Mouse (Mus musculus) intestine, embryonic 15.5 days (tissue): ENCODE measurements at regions not wholly inside any gene's neighbourhood (a gene's known extent, or its start where the extent isn't known, plus 50 kb on each side); places are given as distances from the start of the nearest gene placed in this dataset.
"Not testable (repeated sequence)": the region's sequence is repeated elsewhere in the genome, so short reads cannot be mapped to it uniquely, and the experiment has no call there.

Experiments used
- ATAC-seq: fragments of 200-750 bp; cut with Nextera tagmentation; 2 replicates; pipeline ENCODE4 v1.8.0; 2017; ENCODE audit warnings: moderate TSS enrichment, moderate library complexity
- H3K27ac ChIP-seq: fragments of 300-500 bp; sonication (generic); 2 replicates; pipeline ENCODE4 v1.5.1; 2015; ENCODE audit warnings: mild to moderate bottlenecking, inconsistent platforms
- H3K27me3 ChIP-seq: fragments of 300-500 bp; sonication (generic); replicated peaks from 2 replicates; pipeline ENCODE4 v1.6.1; 2015; ENCODE audit warnings: inconsistent platforms
- H3K36me3 ChIP-seq: fragments of 300-500 bp; sonication (generic); 2 replicates; pipeline ENCODE4 v1.6.1; 2015; ENCODE audit warnings: inconsistent platforms
- H3K4me1 ChIP-seq: fragments of 300-500 bp; sonication (generic); replicated peaks from 2 replicates; pipeline ENCODE4 v1.6.1; 2015; ENCODE audit warnings: inconsistent platforms
- H3K4me2 ChIP-seq: fragments of 300-500 bp; sonication (generic); replicated peaks from 2 replicates; pipeline ENCODE4 v1.6.1; 2015; ENCODE audit warnings: mild to moderate bottlenecking, inconsistent platforms
- H3K4me3 ChIP-seq: fragments of 300-500 bp; sonication (generic); replicated peaks from 2 replicates; pipeline ENCODE4 v1.5.1; 2015; ENCODE audit warnings: inconsistent platforms
- H3K9ac ChIP-seq: fragments of 300-500 bp; sonication (generic); 2 replicates; pipeline ENCODE4 v1.6.1; 2015; ENCODE audit warnings: inconsistent platforms
- H3K9me3 ChIP-seq: fragments of 300-500 bp; sonication (generic); 2 replicates; pipeline ENCODE4 v1.6.1; 2016; ENCODE audit warnings: inconsistent platforms
- WGBS: fragments of 180-500 bp; shearing (Covaris S2); methylation state at CpG from one replicate; pipeline ENCODE4 v1.1.7; 2015; 5-methylcytosine and 5-hydroxymethylcytosine counted together

DNA sequence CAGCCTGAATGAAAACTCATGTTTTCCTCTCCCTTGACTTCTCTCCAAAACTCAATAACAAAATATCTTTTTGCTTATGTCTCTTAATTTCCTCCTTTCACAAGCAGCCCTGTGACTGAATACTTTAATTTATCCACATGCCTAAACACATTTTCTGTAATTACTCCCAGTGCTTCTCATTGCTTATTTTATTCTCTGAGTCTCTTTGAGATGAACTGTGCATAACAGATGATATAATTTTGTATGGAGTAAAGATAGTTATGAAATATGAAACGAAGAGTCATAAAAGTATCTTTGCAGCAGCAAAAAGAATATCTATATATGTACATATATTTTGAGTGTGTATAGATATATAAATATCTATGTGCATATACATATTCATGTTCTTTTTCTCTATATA, 187.5 kb upstream of the Tac1 start:
- no peak for ATAC-seq
- 78% methylated on average over 1 of the region's 1 CpGs for WGBS
- Histone ChIP-seq H3K27me3 (no peaks in the 10 kb centered on the region), H3K4me1 (no peaks in the 10 kb centered on the region), H3K36me3 (no peaks in the 10 kb centered on the region), H3K4me3 (no peak overlapping the region), H3K9me3 (no peaks in the 10 kb centered on the region), H3K9ac (no peak overlapping the region), H3K27ac (no peak overlapping the region), H3K4me2 (no peak overlapping the region)

DNA sequence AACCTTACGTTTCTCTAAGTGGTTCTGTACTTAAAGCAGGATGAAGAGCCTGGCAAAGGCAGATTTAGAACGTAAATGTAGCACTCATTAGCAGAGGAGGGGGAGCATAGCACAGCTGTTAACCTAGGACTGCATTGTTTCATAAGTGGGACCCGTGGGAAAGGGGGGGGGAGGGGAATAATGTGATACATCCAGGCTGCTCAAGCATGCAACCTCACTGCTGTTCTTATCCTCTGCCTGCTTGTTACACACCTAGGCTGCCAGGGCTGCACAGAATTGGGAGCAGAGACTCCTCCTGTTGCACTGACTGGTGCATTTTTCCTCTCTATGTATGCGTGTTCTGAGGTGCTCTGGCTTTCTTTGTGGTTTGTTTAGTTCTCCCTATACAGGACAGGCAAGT, 180.1 kb upstream of the Tac1 start:
- 37% methylated on average over 4 of the region's 4 CpGs for WGBS
- H3K9me3 ChIP-seq, result no peaks in the 10 kb centered on the region
- H3K4me2 ChIP-seq, result no peak overlapping the region
- H3K27ac ChIP-seq, result no peak overlapping the region
- no peaks in the 10 kb centered on the region for H3K27me3 ChIP-seq
- ATAC-seq, result no peak
- no peaks in the 10 kb centered on the region for H3K36me3 ChIP-seq
- no peaks in the 10 kb centered on the region for H3K4me1 ChIP-seq
- no peak overlapping the region for H3K4me3 ChIP-seq
- H3K9ac ChIP-seq, result no peak overlapping the region

DNA sequence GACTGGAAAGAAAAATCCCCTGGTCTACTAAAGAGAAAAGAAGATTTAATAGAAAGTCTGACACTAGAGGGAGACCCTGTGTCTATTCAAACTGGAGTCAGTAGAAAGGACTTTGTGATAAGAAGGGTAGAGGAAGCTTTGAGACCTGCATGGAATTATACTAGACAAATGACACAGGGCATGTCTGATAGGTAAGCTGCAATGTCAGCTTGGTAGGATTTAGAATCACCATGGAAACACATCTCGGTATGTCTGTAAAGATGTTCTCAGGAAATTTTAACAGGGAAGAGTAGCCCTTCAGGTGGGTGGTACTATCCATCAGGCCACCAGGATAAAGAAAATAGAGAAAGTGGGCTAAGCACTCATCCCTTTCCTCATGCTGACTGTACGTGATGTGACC, 178.8 kb upstream of the Tac1 start:
- H3K36me3 ChIP-seq, result no peaks in the 10 kb centered on the region
- WGBS, result 82% methylated on average over 2 of the region's 2 CpGs

DNA sequence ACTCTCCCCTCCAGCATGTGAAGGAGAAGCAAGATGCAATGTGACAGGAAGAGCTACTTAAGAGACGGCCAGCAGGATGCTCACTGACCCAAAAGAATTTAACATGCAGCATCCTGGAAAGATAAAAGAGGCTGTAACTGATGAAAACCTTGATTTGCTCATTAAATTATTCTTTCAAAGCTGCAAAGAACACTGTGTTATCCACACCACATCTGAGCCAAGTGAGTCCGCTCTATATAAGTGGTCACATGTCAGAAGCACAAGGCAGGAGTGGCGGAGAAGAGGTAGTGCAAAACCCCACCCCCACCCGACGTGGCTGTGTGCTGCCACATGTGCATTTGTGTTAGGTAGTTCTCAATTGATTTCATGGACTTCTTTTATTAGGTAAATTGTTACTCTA, 176.0 kb upstream of the Tac1 start:
- Histone ChIP-seq H3K36me3 (no peaks in the 10 kb centered on the region), H3K27ac (no peak overlapping the region), H3K4me3 (no peak overlapping the region), H3K9me3 (no peaks in the 10 kb centered on the region), H3K4me2 (no peak overlapping the region), H3K9ac (no peak overlapping the region), H3K27me3 (no peaks in the 10 kb centered on the region), H3K4me1 (no peaks in the 10 kb centered on the region)
- ATAC-seq, result no peak
- 61% methylated on average over 5 of the region's 5 CpGs for WGBS

More for the DNA sequence above, 178.8 kb upstream of the Tac1 start:
- Histone ChIP-seq H3K9me3 (no peaks in the 10 kb centered on the region), H3K4me1 (no peaks in the 10 kb centered on the region), H3K9ac (no peak overlapping the region), H3K27ac (no peak overlapping the region), H3K27me3 (no peaks in the 10 kb centered on the region), H3K4me2 (no peak overlapping the region), H3K4me3 (no peak overlapping the region)
- ATAC-seq, result no peak

DNA sequence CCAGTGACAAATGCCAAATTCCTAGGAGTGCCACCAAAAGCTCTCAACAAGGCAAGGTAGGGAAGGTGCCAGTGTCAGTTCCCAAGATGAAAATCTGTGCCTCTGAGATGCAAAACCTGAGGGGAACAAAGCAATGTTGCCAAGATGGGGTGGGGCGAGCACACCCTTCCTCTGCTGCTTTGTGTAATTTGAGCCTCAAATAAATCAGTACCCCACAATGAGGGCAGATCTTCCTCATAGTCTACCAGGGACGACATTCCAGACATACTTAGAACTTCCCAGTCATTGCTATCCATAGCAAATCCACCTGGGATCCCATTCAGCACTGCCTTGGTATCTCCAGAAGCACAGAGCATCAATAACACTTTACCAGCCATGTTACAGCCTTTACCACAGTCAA, 129.9 kb upstream of the Tac1 start:
- Histone ChIP-seq H3K9me3 (no peaks in the 10 kb centered on the region), H3K9ac (no peak overlapping the region), H3K27me3 (no peaks in the 10 kb centered on the region), H3K4me1 (no peaks in the 10 kb centered on the region), H3K4me3 (no peak overlapping the region), H3K4me2 (no peak overlapping the region), H3K36me3 (no peaks in the 10 kb centered on the region), H3K27ac (no peak overlapping the region)
- ATAC-seq, result no peak
- 39% methylated on average over 2 of the region's 2 CpGs for WGBS

DNA sequence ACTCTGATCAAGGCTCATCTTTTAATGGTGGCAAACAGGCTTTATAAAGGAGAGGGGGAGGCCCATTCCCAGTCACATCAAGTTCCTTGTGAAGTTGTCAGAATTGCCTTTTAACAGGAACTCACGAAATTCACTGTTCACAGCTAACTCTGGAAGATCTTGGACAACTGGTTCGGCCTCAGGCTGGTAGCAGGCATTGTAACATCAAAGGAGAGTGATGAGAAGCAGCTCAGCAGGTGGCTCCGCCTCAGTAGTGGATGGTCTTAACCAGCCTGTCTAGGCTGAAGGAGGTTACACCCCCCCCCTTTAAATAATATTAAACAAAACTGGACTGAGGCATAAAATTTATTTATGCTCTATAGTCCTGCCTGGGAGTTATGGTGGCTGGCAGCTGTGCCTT, 113.0 kb upstream of the Tac1 start:
- 58% methylated on average over 3 of the region's 3 CpGs for WGBS
- Histone ChIP-seq H3K4me2 (no peak overlapping the region), H3K4me1 (no peaks in the 10 kb centered on the region), H3K9me3 (no peaks in the 10 kb centered on the region), H3K9ac (no peak overlapping the region), H3K4me3 (no peak overlapping the region), H3K36me3 (no peaks in the 10 kb centered on the region), H3K27me3 (no peaks in the 10 kb centered on the region), H3K27ac (no peak overlapping the region)
- ATAC-seq, result no peak

DNA sequence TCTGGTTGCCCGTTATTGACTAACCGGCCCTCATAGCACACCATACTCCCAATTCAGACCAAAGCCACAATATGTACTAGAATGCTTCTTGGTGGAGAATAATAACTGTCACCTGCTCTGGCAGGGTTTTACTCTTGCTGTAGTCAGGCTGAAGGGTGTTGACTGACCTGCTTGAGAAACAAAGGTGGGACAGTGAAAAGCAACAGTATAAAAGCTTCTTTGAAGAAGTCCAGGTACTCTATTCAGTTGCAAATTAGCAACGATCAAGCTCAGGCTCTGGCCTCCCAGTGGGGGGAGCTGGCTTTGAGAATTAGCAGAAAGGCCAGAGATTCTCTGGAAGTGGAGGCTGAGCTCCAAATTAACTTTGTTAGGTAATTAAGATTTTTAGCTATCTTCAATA, 112.4 kb upstream of the Tac1 start:
- H3K27ac ChIP-seq, H3K4me3 ChIP-seq, H3K4me1 ChIP-seq, H3K36me3 ChIP-seq, H3K9ac ChIP-seq, H3K27me3 ChIP-seq, H3K4me2 ChIP-seq, ATAC-seq, H3K9me3 ChIP-seq: not testable (repeated sequence)
- 75% methylated on average over 3 of the region's 3 CpGs for WGBS

DNA sequence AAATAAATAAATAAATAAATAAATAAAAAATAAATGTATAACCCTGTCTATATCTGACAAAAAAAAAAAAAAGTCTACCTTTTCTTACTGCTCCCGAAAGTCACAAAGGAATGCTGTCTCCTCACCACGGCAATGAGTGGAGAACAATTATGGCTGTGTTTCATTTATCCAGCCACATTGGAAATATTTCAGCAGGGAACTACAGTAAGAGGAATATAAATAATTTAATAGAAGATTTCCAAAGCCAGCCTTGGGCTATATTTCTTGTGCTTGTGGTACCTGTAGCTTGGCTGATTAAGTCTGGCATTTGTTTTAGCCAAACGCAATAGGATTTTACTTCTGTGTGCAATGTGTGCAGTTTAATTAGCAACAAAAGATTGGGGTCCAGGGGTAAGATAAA, 98.8 kb upstream of the Tac1 start:
- no peaks in the 10 kb centered on the region for H3K9me3 ChIP-seq
- H3K36me3 ChIP-seq, result no peaks in the 10 kb centered on the region
- no peak overlapping the region for H3K9ac ChIP-seq
- H3K27ac ChIP-seq, result no peak overlapping the region
- H3K27me3 ChIP-seq, result no peaks in the 10 kb centered on the region
- no peaks in the 10 kb centered on the region for H3K4me1 ChIP-seq
- no peak overlapping the region for H3K4me2 ChIP-seq
- no peak for ATAC-seq
- H3K4me3 ChIP-seq, result no peak overlapping the region
- WGBS, result 87% methylated on average over 3 of the region's 3 CpGs

DNA sequence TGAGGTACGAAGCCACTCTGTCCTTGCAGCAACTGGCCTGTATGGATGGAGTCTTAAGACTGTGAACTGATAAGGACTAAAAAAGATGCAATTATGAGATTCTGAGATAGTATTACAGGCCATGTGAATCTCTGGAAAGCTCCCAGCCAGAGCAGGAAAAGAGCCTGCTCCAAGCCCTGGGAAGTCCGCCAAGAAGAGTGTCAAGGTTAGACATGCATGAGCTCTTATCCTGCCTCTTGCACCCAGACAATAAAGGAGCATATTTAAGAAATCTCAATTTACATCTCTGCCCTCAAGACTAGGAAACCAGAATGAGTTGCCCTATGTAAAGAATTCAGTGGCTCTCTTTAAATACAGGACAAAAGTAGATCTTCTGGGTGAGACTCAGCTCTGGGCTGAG, 90.8 kb upstream of the Tac1 start:
- Histone ChIP-seq H3K9ac (no peak overlapping the region), H3K27ac (no peak overlapping the region), H3K4me3 (no peak overlapping the region), H3K4me1 (no peaks in the 10 kb centered on the region), H3K36me3 (no peaks in the 10 kb centered on the region), H3K4me2 (no peak overlapping the region), H3K9me3 (no peaks in the 10 kb centered on the region), H3K27me3 (no peaks in the 10 kb centered on the region)
- no peak for ATAC-seq
- 77% methylated on average over 2 of the region's 2 CpGs for WGBS

DNA sequence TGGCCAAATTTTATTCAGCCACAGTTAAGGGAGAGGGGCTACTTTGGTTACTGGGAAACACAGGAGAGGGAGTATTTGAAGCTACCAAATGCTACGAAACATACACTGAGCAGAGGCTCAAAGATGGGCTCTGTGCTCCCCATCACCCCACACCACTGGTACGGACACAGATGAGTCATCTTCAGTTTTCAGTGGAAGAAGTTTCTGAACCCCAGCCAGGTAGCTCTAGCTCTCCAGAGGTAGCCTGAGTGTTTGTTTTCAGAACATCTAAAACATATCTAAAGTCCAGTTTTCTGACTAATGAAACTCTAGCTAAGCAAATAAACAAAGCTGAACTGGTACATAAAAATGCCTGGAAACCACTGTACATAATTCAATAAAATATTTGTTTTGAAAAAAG, 90.3 kb upstream of the Tac1 start:
- H3K4me3 ChIP-seq, result no peak overlapping the region
- WGBS, result 67% methylated on average over 2 of the region's 2 CpGs
- H3K27me3 ChIP-seq, result no peaks in the 10 kb centered on the region
- no peaks in the 10 kb centered on the region for H3K36me3 ChIP-seq
- ATAC-seq, result no peak
- no peak overlapping the region for H3K9ac ChIP-seq
- no peaks in the 10 kb centered on the region for H3K4me1 ChIP-seq
- H3K4me2 ChIP-seq, result no peak overlapping the region
- no peak overlapping the region for H3K27ac ChIP-seq
- H3K9me3 ChIP-seq, result no peaks in the 10 kb centered on the region

DNA sequence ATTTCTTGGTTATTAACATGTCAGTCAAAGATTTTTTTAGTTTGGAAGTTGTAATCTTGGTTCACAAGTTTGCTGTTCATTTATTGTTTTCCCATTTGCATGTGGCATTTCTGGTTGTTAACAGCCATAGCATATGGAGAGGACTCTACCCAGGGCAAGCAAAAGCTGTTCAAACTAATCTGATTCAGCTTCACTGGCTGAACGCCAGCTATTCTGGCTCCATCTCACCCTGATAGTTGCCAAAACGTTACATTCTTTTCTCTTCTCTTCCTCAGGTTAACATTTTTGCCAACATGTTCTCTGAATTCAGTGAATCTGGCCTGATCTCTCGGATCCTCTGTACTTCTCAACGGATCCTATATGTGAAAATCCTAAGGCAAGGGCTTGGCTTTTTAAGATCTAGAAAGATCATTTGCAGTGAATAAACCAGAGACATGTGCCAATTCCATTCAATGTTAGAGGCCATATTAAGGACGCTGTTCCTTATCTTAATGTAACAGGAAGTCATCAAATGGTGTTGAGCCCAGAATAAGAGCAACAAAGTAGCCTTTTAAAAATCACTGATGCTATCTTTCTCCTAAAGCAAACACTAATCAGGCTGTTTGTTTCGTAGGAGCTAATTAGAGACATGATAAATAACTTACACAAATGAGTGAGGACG, 82.2 kb upstream of the Tac1 start:
- ATAC-seq, result no peak
- H3K27me3 ChIP-seq, result no peaks in the 10 kb centered on the region
- 49% methylated on average over 7 of the region's 7 CpGs for WGBS
- no peak overlapping the region for H3K27ac ChIP-seq
- H3K9me3 ChIP-seq, result no peaks in the 10 kb centered on the region
- H3K9ac ChIP-seq, result no peak overlapping the region
- no peak overlapping the region for H3K4me2 ChIP-seq
- no peaks in the 10 kb centered on the region for H3K4me1 ChIP-seq
- H3K4me3 ChIP-seq, result no peak overlapping the region
- no peaks in the 10 kb centered on the region for H3K36me3 ChIP-seq

DNA sequence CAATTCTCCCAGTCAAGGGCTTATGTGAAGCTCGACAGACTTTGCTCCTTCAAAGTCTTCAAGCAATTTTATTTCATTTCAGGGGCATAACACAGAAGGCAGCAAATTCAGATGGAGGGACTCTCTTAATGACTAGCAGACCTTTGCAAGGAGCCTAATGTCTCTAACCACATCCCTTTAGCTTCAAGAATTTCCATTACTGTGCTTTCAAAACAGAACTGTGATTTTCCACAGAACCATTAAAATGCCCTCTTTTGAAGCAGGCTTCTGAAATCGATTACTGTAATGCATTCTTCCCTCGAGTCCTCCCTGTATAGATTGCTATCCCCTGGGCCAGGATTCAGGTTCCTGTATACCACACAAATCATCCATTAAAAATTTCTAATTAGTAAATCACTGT, 80.9 kb upstream of the Tac1 start:
- WGBS, result 63% methylated on average over 3 of the region's 3 CpGs

DNA sequence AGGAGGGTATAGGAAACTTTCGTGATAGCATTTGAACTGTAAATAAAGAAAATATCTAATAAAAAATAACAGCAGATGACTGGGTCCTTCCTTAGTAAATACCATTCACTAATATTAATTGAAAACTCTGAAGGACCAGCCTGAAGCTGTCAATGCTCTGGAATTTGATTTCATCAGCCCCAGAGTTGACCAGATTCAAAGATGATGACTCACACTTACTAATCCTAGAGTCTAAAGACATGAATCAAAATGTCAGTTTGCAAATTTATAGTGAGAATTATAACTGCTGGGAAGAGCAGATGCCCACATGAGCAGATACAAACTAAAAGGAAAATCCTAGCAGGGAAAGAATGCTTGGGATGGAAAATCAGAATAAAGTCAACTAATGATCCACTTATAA, 77.8 kb upstream of the Tac1 start:
- no peak overlapping the region for H3K9ac ChIP-seq
- H3K27ac ChIP-seq, result no peak overlapping the region
- 93% methylated on average over 1 of the region's 1 CpGs for WGBS
- no peaks in the 10 kb centered on the region for H3K4me1 ChIP-seq
- H3K27me3 ChIP-seq, result no peaks in the 10 kb centered on the region
- no peak for ATAC-seq
- no peak overlapping the region for H3K4me3 ChIP-seq
- H3K4me2 ChIP-seq, result no peak overlapping the region
- no peaks in the 10 kb centered on the region for H3K9me3 ChIP-seq
- no peaks in the 10 kb centered on the region for H3K36me3 ChIP-seq

More for the DNA sequence above, 80.9 kb upstream of the Tac1 start:
- H3K27me3 ChIP-seq, result no peaks in the 10 kb centered on the region
- no peaks in the 10 kb centered on the region for H3K36me3 ChIP-seq
- no peak overlapping the region for H3K9ac ChIP-seq
- H3K9me3 ChIP-seq, result no peaks in the 10 kb centered on the region
- H3K27ac ChIP-seq, result no peak overlapping the region
- no peaks in the 10 kb centered on the region for H3K4me1 ChIP-seq
- H3K4me3 ChIP-seq, result no peak overlapping the region
- no peak for ATAC-seq
- no peak overlapping the region for H3K4me2 ChIP-seq
